Mouse (Mus musculus) spleen, adult 18-20 months (tissue): ENCODE data around the gene Zfp575.

Source experiments
- DNase-seq, 2 experiments: peaks; one replicate each; pipeline ENCODE4 v3.0.0; 2022; ENCODE audit warnings: mixed read lengths in 2 of 2

Gene Zfp575

GRCm38 (mm10) chr7:24600941-24601597 is 13.6 kb upstream of the Zfp575 start:
- DNase-seq: peak; percentile 83 to 94

GRCm38 (mm10) chr7:24599211-24600067 is 12.0 kb upstream of the Zfp575 start:
- no peak for DNase-seq

GRCm38 (mm10) chr7:24598121-24598520 is 10.7 kb upstream of the Zfp575 start:
- DNase-seq: no peak

GRCm38 (mm10) chr7:24595464-24595863 is 8.0 kb upstream of the Zfp575 start:
- DNase-seq: no peak

GRCm38 (mm10) chr7:24594309-24594803 is 6.9 kb upstream of the Zfp575 start:
- no peak for DNase-seq

- peak; percentile 71 to 78 for DNase-seq
These were observed 6.3 kb upstream of the Zfp575 start for GRCm38 (mm10) chr7:24593621-24594308.

DNA sequence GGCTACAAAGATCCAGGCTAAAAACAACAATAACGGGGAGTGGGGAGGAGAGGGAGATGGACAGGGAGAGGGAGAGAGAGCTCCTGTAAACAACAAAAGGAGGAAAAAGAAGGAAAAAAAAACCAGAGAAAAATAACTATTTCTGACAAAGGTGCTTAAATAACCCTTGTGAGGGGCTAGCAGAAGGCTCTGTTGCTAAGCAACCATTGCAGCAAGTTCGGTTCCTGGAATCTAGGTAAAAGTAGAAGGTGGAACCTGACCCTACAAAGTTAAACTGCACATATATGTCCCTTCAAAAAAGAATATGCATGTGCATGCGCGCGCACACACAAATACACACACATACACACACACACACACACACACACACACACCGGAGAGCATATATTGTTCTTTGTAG is 5.3 kb upstream of the Zfp575 start:
- DNase-seq: no peak

DNA sequence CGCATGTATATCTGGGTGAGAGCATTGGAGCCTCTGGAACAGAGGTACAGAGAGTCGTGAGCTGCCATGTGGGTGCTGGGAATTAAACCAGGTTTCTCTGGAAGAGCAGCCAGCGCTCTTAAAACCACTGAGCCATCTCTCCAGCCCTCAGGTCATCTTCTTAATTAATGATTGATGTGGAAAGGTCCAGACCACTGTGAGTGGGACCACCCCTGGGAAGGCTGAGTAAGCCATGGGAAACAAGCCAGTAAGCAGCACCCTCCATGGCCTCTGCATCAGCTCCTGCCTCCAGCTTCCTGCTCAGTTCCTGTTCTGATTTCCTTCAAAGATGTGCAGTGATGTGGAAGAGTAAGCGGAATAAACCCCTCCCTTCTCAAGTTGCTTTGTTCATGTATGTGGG is 4.7 kb upstream of the Zfp575 start:
- DNase-seq: no peak

DNA sequence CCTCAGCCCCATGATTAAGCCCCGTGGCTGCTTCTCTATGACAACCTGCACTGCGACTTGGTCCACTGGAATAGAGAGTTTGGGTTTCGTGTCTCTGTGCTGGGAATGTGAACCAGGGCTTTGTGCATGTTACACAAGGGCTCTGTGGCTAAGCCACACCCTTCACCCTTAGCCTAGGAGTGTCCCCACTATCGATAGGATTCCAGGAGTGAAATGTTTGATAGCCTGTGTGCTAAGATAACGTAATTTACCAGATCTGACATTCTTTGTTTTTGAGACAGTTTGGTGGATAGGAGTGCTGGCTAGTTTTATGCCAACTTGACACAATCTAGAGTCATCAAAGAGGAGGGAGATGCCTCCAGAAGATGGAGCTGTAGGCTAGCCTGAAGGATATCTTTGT is 4.3 kb upstream of the Zfp575 start:
- no peak for DNase-seq

DNA sequence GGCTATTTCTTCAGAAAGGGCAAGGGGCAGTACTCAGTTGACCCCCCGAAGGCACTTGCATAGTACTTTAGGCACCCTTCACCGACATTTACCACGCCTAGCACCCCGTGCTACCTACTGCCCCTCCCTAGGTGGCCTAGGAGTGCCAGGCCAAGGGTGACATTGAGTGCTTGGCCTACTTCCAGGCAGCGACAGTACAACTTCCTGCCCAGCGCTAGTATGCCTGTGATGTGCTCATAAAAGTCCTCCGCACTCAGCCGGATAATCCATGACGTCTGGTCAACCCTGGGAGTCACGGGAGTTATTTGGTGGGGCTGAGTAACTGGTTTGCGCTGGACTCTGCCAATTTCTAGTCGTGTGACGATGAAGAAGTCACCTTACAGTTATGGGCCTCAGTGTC is 895 bp upstream of the Zfp575 start:
- DNase-seq: no peak

GRCm38 (mm10) chr7:24586828-24587227 is 613 bp downstream of the Zfp575 start:
- DNase-seq: no peak

- no peak for DNase-seq
These were observed 1.4 kb downstream of the Zfp575 start for GRCm38 (mm10) chr7:24585995-24586394.

GRCm38 (mm10) chr7:24584876-24585275 is 2.6 kb downstream of the Zfp575 start:
- no peak for DNase-seq

- no peak for DNase-seq
These were observed 9.6 kb downstream of the Zfp575 start for GRCm38 (mm10) chr7:24577811-24578210.

DNA sequence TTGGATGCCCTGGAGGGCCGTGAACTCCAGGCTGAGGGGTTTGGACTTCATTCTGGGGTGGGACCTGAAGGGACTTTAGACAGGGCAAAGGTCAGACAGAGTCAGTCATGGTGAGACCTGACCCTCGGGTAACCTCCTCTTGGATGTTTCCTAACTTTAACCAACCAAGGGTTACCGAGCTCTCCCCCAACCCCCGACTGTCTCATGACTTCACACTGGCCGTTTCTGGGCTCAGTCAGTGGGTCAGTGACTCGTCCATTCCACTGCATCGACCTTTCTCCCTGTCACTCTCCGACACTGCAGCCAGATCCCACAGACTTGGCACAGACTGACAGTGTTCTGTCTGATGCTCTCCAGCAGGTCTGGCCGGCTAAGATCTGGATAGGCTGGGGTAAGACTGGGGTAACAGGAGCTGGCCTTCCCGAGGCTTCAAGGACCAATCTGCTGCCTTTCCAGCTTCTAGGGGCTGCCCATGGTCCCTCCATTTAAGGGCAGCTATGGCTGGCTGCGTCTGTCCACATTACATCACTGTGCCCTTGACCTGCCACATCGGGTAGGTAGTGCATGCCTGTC is 13.1 kb downstream of the Zfp575 start:
- DNase-seq: no peak

DNA sequence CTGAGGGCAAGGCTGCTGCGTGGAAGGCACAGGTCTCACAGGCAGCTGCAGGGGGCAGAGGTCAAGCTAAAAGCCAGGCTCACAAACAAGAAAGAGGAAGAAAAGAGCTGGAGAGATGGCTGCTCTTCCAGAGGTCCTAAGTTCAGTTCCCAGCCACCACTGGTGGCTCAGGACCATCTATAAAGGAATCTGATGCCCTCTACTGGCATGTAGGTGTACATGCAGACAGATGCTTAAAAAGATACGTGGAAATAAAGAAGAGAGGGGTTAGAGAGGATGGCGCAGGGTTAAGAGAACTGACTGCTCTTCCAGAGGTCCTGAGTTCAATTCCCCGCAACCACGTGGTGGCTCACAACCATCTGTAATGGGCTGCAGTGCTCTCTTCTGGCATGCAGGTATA is 15.0 kb downstream of the Zfp575 start:
- DNase-seq: no peak

GRCm38 (mm10) chr7:24571071-24571470 is 16.4 kb downstream of the Zfp575 start:
- DNase-seq: no peak

DNA sequence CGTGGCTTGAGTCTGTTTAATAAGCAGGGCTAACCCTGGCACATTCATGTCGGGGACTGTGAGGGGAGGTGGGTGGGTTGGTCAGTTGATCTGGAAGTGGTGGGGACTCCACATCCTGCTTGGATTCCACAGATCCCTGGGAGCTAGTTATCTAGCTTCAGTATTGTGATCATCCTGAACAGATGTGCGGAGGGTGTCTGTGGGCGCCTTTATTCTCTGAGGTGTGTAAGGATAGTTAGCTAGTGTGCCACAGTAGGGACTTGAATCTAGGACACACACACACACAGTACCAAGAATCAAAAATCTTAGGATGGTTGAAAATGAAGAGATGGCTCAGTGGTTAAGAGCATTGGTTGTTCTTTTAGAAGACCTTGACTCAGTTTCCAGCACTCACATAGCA is 18.9 kb downstream of the Zfp575 start:
- DNase-seq: no peak

DNA sequence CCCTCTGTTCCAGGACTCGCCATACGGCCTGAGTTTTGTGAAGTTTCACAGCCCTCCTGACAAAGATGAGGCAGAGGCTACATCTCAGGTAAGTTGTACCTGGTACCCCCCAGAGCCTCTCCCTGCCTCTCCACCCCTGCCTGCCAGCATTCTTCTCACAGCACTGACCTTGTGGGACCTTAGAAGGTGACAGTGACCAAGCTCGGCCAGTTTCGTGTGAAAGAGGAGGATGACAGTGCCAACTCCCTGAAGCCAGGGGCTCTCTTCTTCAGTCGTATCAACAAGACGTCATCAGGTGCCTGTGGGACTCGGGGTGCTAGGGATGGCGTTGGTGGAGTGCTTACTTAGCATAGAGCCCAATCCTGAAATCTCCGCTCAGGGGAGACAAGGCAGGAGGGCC is 21.2 kb downstream of the Zfp575 start:
- no peak for DNase-seq

DNA sequence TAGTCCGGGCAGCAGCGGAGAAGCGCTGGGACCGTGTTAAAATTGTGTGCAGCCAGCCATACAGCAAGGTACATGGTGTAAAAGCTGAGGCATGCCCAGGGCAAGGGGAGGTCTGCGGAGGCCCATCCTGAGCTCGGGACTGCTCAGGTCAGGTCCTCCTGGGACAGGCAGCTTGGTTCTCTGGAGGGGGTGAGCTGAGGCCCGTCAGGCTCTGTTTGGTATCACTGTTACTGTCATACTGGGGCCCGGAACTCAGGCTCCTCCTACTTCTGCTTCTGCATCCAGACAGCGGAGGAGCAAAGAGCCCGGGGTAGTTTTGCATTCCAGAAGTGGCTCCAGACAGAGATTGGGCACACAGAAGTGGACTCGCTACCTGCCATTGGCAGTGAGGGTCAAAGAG is 21.8 kb downstream of the Zfp575 start:
- DNase-seq: no peak

DNA sequence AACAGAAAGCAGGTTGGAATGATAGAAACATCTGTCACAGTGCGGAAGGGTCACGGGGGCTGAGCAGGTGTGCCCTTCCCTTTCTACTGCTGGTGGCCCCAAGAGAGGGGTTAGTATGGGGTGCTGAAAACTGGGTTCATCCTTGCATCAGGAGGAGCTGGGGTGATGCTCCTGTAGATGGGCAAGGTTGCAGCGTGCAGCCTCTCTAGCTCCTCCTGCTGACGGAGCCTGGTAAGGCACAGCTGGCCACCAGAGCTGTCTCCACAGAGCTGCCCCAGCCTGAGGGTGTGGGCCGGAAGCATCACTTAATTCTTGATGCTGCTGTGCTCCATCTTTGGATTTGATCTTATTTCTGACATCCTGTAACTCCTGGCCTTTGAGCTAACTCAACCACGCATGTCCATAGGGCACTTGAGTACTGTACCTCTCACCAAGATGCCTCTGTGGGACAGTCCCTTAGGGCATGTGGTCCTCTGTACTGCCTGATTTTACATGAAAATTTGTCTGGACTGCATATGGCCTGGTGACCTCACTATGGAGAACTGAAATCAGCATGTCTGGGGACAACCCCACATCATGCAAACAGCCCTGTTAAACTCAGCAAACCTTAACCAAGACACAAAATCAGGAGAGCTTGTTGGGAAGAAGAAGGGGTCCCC is 22.7 kb downstream of the Zfp575 start:
- DNase-seq: peak; percentile 77 to 89

DNA sequence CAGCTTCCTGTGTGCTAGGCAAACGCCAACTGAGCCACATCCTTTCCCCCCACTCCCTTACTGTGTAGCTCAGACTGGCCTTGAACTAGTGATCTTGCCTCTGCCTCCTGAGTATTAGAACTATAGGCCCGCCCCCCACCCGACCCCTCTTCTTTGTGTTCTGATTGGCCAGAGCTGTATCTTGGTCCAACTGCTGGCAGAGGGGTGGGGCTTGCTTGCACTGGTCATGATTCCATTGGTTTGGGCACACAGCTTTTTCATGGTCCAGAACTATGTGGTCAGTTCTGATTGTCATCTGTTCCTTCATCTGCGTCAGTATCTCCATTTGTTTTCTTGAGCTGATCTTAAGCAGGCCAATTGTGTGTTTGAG is 23.6 kb downstream of the Zfp575 start:
- no peak for DNase-seq
